ENCODE assay signal across 11 mouse cellular contexts in genomic region chr9:40581854-40582253, GRCm38 (mm10). TPM values are rescaled to one million over a fixed set of nuclear protein-coding genes. Genes with fewer than 3 reads are reported as not detected.
DNase-seq lines count a peak whose midpoint lies in the region; ATAC-seq and TF ChIP-seq lines count a peak whose summit lies in the region.
"Had no signal": no experiment of that assay in that cellular context is flagged by ENCODE, and none has a peak within 500 bp of the region (broad histone marks: within the 10 kb centered on the region; RNA-seq: fewer than 3 reads in every experiment).

No protein-coding gene starts in this region.

- H3K36me3 ChIP-seq in liver, postnatal 0 days (replicated peaks; ENCODE audit: insufficient read depth, low read length): no peaks in the 10 kb centered on the region
- no peaks in the 10 kb centered on the region for H3K36me3 ChIP-seq in forebrain, embryonic 14.5 days (ENCODE audit: control insufficient read depth, insufficient read depth, low read length)
- H3K36me3 ChIP-seq: heart, embryonic 15.5 days had no signal

- TF ChIP-seq EP300 in liver, postnatal 0 days (IDR thresholded peaks at IDR 0.05; ENCODE audit: low read depth): 0 out of 2 replicates have a peak, but pooled peaks have one; percentile 6

- no peaks in the 10 kb centered on the region for H3K4me1 ChIP-seq in liver, postnatal 0 days (ENCODE audit: insufficient read depth)
- H3K4me1 ChIP-seq in forebrain, embryonic 14.5 days (ENCODE audit: control insufficient read depth, insufficient read depth, low read length): no peaks in the 10 kb centered on the region
- H3K4me1 ChIP-seq: heart, embryonic 15.5 days had no signal

- no peak overlapping the region for H3K4me3 ChIP-seq in liver, postnatal 0 days (ENCODE audit: low read depth, low read length)
- H3K4me3 ChIP-seq in forebrain, embryonic 14.5 days (ENCODE audit: low read depth, low read length): no peak overlapping the region
- H3K4me3 ChIP-seq: heart, embryonic 15.5 days had no signal

- no peak overlapping the region for H3K4me2 ChIP-seq in liver, postnatal 0 days (ENCODE audit: low read depth, low read length)
- no peak overlapping the region for H3K4me2 ChIP-seq in forebrain, embryonic 14.5 days (ENCODE audit: low read length)
- H3K4me2 ChIP-seq: heart, embryonic 15.5 days had no signal

- H3K9me3 ChIP-seq in liver, postnatal 0 days (ENCODE audit: low read length): no peaks in the 10 kb centered on the region
- H3K9me3 ChIP-seq in forebrain, embryonic 14.5 days (replicated peaks; ENCODE audit: control insufficient read depth, low read length): no peaks in the 10 kb centered on the region
- H3K9me3 ChIP-seq: heart, embryonic 15.5 days had no signal

- TF ChIP-seq CTCF in liver, postnatal 0 days (IDR thresholded peaks at IDR 0.05; ENCODE audit: low read depth): no peak

- DNase-seq in adrenal gland, adult (ENCODE audit: inconsistent age in 2 of 2, low spot score in 1 of 2): peak; percentile 20 to 53
- no peak for DNase-seq in adrenal gland, postnatal 25 days
- peak; percentile 38 to 49 for DNase-seq in right cerebral cortex, postnatal 10 days (ENCODE audit: low spot score in 2 of 2)
- no peak for DNase-seq in right cerebral cortex, adult 18-20 months
- peak; percentile 66 for DNase-seq in liver, postnatal 0 days
- peak; percentile 32 to 65 for DNase-seq in spleen, postnatal 4 days (ENCODE audit: low spot score in 2 of 2)
- DNase-seq in forebrain, embryonic 14.5 days (ENCODE audit: low spot score): no peak
- no peak for DNase-seq in ovary, postnatal 14 days (ENCODE audit: low spot score)
- DNase-seq: cerebellum, postnatal 25 days had no signal

- H3K27me3 ChIP-seq in liver, postnatal 0 days (ENCODE audit: insufficient read depth, low read length): no peaks in the 10 kb centered on the region
- H3K27me3 ChIP-seq in forebrain, embryonic 14.5 days (replicated peaks; ENCODE audit: control insufficient read depth, insufficient read depth, low read length): no peaks in the 10 kb centered on the region
- H3K27me3 ChIP-seq: heart, embryonic 15.5 days had no signal

- H3K27ac ChIP-seq in liver, postnatal 0 days (ENCODE audit: low read depth): peak overlapping the region; percentile 59
- H3K27ac ChIP-seq in forebrain, embryonic 14.5 days (ENCODE audit: low read depth, low read length): no peak overlapping the region
- H3K27ac ChIP-seq: heart, embryonic 15.5 days; kidney, postnatal 0 days had no signal

- ATAC-seq in liver, postnatal 0 days: peak; percentile 81
- no peak for ATAC-seq in forebrain, embryonic 14.5 days

- H3K9ac ChIP-seq in liver, postnatal 0 days (replicated peaks): no peak overlapping the region
- no peak overlapping the region for H3K9ac ChIP-seq in forebrain, embryonic 14.5 days (ENCODE audit: low read length)
- H3K9ac ChIP-seq: heart, embryonic 15.5 days had no signal

- 42% methylated on average over 2 of the region's 2 CpGs for WGBS in liver, postnatal 0 days (ENCODE audit: insufficient replicate concordance)
- 72% methylated on average over 2 of the region's 2 CpGs for WGBS in forebrain, embryonic 14.5 days

RNA-seq across cellular contexts. Expression of gene Gramd1b, which starts 50.7 kb away (rescaled TPM):
- 947 and 1,142 TPM in 2 replicates for total RNA-seq in adrenal gland, postnatal 25 days (2021)
- polyA plus RNA-seq in liver, postnatal 0 days (2015; fragmentation: Nextera tagmentation; extraction: Ambion mirVana): 0.96 and 1.2 TPM in 2 replicates
- 8.6 and 12.2 TPM in 2 replicates for polyA plus RNA-seq in forebrain, embryonic 14.5 days (2014; fragmentation: Nextera tagmentation; extraction: Ambion mirVana)

Comparison
In these comparisons a context has a peak if more than half of its experiments do, and no peak if none do; other contexts are left out.
1. DNase-seq: peak in adrenal gland, adult (2 of 2), right cerebral cortex, postnatal 10 days (2 of 2), liver, postnatal 0 days (single experiment) and spleen, postnatal 4 days (2 of 2); none in adrenal gland, postnatal 25 days (single experiment), right cerebral cortex, adult 18-20 months (single experiment), forebrain, embryonic 14.5 days (single experiment) and ovary, postnatal 14 days (single experiment).